Mouse (Mus musculus) G1E (cell line): ENCODE results near the gene Gpm6a.
"Not testable (repeated sequence)": the region's sequence is repeated elsewhere in the genome, so short reads cannot be mapped to it uniquely, and the experiment has no call there.

Experiments
- CTCF ChIP-seq: IDR thresholded peaks from 2 replicates; pipeline ENCODE4 v1.5.1; 2012; ENCODE audit warnings: low read depth, low read length, inconsistent platforms, mixed read lengths
- GATA1 ChIP-seq: IDR thresholded peaks from 2 replicates; pipeline ENCODE4 v1.6.1; 2012; ENCODE audit warnings: borderline replicate concordance, low read length, inconsistent platforms, mixed read lengths
- GATA2 ChIP-seq: IDR thresholded peaks from 2 replicates; pipeline ENCODE4 v1.6.1; 2012; ENCODE audit warnings: low read depth, low read length, inconsistent platforms, borderline replicate concordance
- POLR2AphosphoS5 ChIP-seq: IDR thresholded peaks from 2 replicates; pipeline ENCODE4 v1.6.1; 2012; ENCODE audit warnings: low read depth, low read length, inconsistent platforms; ENCODE audit not compliant: insufficient replicate concordance
- TAL1 ChIP-seq: conservative IDR thresholded peaks from 2 replicates; pipeline ENCODE4 v1.6.1; 2012; ENCODE audit warnings: low read depth, low read length, inconsistent platforms, mixed read lengths

- TF ChIP-seq CTCF, POLR2AphosphoS5, TAL1, GATA1, GATA2: not testable (repeated sequence)
Observed at GRCm38 (mm10) chr8:55068811-55069210, 114.2 kb downstream of the Gpm6a start.
